Mouse (Mus musculus) C3H10T1/2 (cell line): ENCODE measurements around the gene Wipf2. TPM values are rescaled to one million over a fixed set of nuclear protein-coding genes. Genes with fewer than 3 reads are reported as not detected.

ENCODE experiments used
- polyA plus RNA-seq, 2 experiments: library from polyadenylated mRNA; unstranded; fragments of >200 nt; fragmentation: generic; extraction: Trizol; gene quantifications; one replicate each; pipeline ENCODE4 v1.2.1; 2012; ENCODE audit warnings: missing spikeins in 2 of 2

Wipf2 gene
- polyA plus RNA-seq: 1 to 10 TPM; 3.4 to 9.8 TPM

GRCm38 (mm10) chr11:98863028-98863750 lies at the start of gene Wipf2:
Gene Wipf2 (plus strand): TSS chr11:98863638.

GRCm38 (mm10) chr11:98836651-98837141 lies 26.7 kb upstream of the Wipf2 start, which contains the start of gene Rapgefl1:
Gene Rapgefl1 (plus strand): TSS chr11:98836785.

GRCm38 (mm10) chr11:98907437-98908173 lies 44.2 kb downstream of the Wipf2 start, which contains the start of gene Cdc6:
Gene Cdc6 (plus strand): TSS chr11:98907801.

GRCm38 (mm10) chr11:98927438-98928076 lies 64.1 kb downstream of the Wipf2 start, which contains the start of gene Rara:
Gene Rara (plus strand): TSS chr11:98927818.

Other genes with a start within 250 kb of the Wipf2 start
- under 1 TPM; 0.15 to 0.25 TPM for gene Gm12355, start 238.0 kb upstream of the Wipf2 start, polyA plus RNA-seq
- not detected for gene Gsdma3, start 237.3 kb upstream of the Wipf2 start, polyA plus RNA-seq
- gene Gsdma2, start 216.9 kb upstream of the Wipf2 start, polyA plus RNA-seq: not detected
- gene Gsdma, start 199.3 kb upstream of the Wipf2 start, polyA plus RNA-seq: under 1 TPM; 0.01 to 0.02 TPM
- 100 to 1,000 TPM; 237 to 309 TPM for gene Psmd3, start 181.1 kb upstream of the Wipf2 start, polyA plus RNA-seq
- gene Csf3, start 162.4 kb upstream of the Wipf2 start, polyA plus RNA-seq: under 1 TPM in 1 of 2 experiments, not detected in 1; 0.12 TPM
- gene Med24, start 134.2 kb upstream of the Wipf2 start, polyA plus RNA-seq: 10 to 100 TPM; 26.6 to 55.9 TPM
- gene Thra, start 123.0 kb upstream of the Wipf2 start, polyA plus RNA-seq: 100 to 1,000 TPM in 1 of 2 experiments, 10 to 100 TPM in 1; 52.9 to 416 TPM
- 10 to 100 TPM; 16.1 to 18.8 TPM for gene Nr1d1, start 88.3 kb upstream of the Wipf2 start, polyA plus RNA-seq
- gene Msl1, start 68.1 kb upstream of the Wipf2 start, polyA plus RNA-seq: 10 to 100 TPM; 31.2 to 53.1 TPM
- gene Casc3, start 58.7 kb upstream of the Wipf2 start, polyA plus RNA-seq: 10 to 100 TPM; 16.1 to 33.3 TPM
- gene Rapgefl1, start 26.9 kb upstream of the Wipf2 start, polyA plus RNA-seq: 1 to 10 TPM in 1 of 2 experiments, under 1 TPM in 1; 0.44 to 6.3 TPM
- 10 to 100 TPM in 1 of 2 experiments, 1 to 10 TPM in 1; 4.0 to 18.7 TPM for gene Cdc6, start 44.2 kb downstream of the Wipf2 start, polyA plus RNA-seq
- 10 to 100 TPM; 19.3 to 99.6 TPM for gene Rara, start 64.2 kb downstream of the Wipf2 start, polyA plus RNA-seq
- not detected for gene Gjd3, start 119.4 kb downstream of the Wipf2 start, polyA plus RNA-seq
- gene Top2a, start 160.6 kb downstream of the Wipf2 start, polyA plus RNA-seq: 100 to 1,000 TPM in 1 of 2 experiments, 10 to 100 TPM in 1; 17.3 to 118 TPM
- 10 to 100 TPM; 13.4 to 37.0 TPM for gene Igfbp4, start 177.6 kb downstream of the Wipf2 start, polyA plus RNA-seq
- gene Tns4, start 225.7 kb downstream of the Wipf2 start, polyA plus RNA-seq: under 1 TPM; 0.53 to 0.72 TPM